Mouse (Mus musculus): Measurements from ENCODE around the gene Gpx5. TPM values are rescaled to one million over a fixed set of nuclear protein-coding genes. Genes with fewer than 3 reads are reported as not detected.

The Gpx5 gene
- 1.5 and 7.6 TPM in 2 replicates for polyA plus RNA-seq (2012; rRNA removed; ENCODE audit: low replicate concordance)

DNA sequence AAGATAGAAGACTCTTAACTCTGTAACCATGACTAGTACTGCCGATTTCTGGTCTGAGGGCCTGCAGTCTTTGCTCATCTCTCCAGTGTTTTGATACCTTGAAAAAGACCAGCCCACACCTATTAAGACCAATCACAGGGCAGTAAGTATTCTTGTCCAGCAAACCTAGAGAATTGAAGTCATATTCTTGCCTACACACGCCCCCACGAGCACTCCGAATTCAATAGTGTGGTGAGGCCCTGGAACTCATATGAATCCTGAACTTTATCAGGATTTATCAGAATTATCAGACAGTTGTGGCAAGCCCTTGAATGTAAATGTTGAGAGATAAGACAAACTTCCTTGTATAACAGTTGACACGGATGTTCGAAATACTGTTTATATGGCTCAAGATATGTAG lies at the start of gene Gpx5:
Gpx5 (minus strand) TSS at position 101 of the 400 bp plus-strand sequence.

DNA sequence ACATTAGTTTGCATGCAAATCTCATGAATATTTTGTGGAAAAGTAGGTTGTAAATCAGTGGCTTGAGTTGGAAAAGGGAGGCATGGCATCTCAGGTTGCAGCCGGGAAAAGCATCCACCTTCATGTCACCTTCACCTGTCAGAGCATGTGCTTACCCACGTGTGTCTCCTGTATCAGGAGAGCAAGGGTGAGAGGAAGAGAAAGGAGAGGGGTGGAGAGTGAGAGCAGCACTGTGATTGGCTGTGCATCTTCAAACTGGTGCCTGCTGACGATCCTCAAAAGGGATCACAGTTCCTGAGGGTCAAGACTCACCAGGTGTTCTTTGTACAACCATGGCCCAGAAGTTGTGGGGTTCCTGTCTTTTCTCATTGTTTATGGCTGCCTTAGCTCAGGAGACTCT lies 19.4 kb upstream of the Gpx5 start, which contains the start of gene Gpx6:
Gpx6 (plus strand) TSS at position 200 of the 400 bp plus-strand sequence.

Other genes with a start within 250 kb of the Gpx5 start
- gene Olfr1370, start 217.8 kb downstream of the Gpx5 start, polyA plus RNA-seq (2012; rRNA removed; ENCODE audit: low replicate concordance), result not detected in 2 replicates
- gene Olfr1369-ps1, start 181.2 kb downstream of the Gpx5 start, polyA plus RNA-seq (2012; rRNA removed; ENCODE audit: low replicate concordance), result not detected in 2 replicates
- not detected in 2 replicates for gene Olfr263, start 163.1 kb downstream of the Gpx5 start, polyA plus RNA-seq (2012; rRNA removed; ENCODE audit: low replicate concordance)
- not detected in 2 replicates for gene Olfr1368, start 146.9 kb downstream of the Gpx5 start, polyA plus RNA-seq (2012; rRNA removed; ENCODE audit: low replicate concordance)
- 22.1 and 55.9 TPM in 2 replicates for gene Trim27, start 113.3 kb downstream of the Gpx5 start, polyA plus RNA-seq (2012; rRNA removed; ENCODE audit: low replicate concordance)
- not detected in 2 replicates for gene Gpx6, start 19.4 kb upstream of the Gpx5 start, polyA plus RNA-seq (2012; rRNA removed; ENCODE audit: low replicate concordance)
- gene Olfr1367, start 54.2 kb upstream of the Gpx5 start, polyA plus RNA-seq (2012; rRNA removed; ENCODE audit: low replicate concordance), result not detected in 2 replicates
- 2.0 and 2.8 TPM in 2 replicates for gene Zscan12, start 70.1 kb upstream of the Gpx5 start, polyA plus RNA-seq (2012; rRNA removed; ENCODE audit: low replicate concordance)
- gene Zkscan3, start 110.0 kb upstream of the Gpx5 start, polyA plus RNA-seq (2012; rRNA removed; ENCODE audit: low replicate concordance), result 30.6 and 33.3 TPM in 2 replicates
- gene Pgbd1, start 148.3 kb upstream of the Gpx5 start, polyA plus RNA-seq (2012; rRNA removed; ENCODE audit: low replicate concordance), result 0.10 and 0.62 TPM in 2 replicates
- gene Zscan26, start 161.0 kb upstream of the Gpx5 start, polyA plus RNA-seq (2012; rRNA removed; ENCODE audit: low replicate concordance), result 24.0 and 27.9 TPM in 2 replicates
- 0.72 and 1.1 TPM in 2 replicates for gene Nkapl, start 175.8 kb upstream of the Gpx5 start, polyA plus RNA-seq (2012; rRNA removed; ENCODE audit: low replicate concordance)
- 2.1 and 2.2 TPM in 2 replicates for gene Zkscan4, start 186.2 kb upstream of the Gpx5 start, polyA plus RNA-seq (2012; rRNA removed; ENCODE audit: low replicate concordance)
- gene Gm10065, start 186.7 kb upstream of the Gpx5 start, polyA plus RNA-seq (2012; rRNA removed; ENCODE audit: low replicate concordance), result not detected in 2 replicates
- 0.24 and 0.27 TPM in 2 replicates for gene AK157302, start 202.5 kb upstream of the Gpx5 start, polyA plus RNA-seq (2012; rRNA removed; ENCODE audit: low replicate concordance)
- gene Gm11273, start 208.7 kb upstream of the Gpx5 start, polyA plus RNA-seq (2012; rRNA removed; ENCODE audit: low replicate concordance), result 17.1 and 26.1 TPM in 2 replicates
- gene Zkscan8, start 238.4 kb upstream of the Gpx5 start, polyA plus RNA-seq (2012; rRNA removed; ENCODE audit: low replicate concordance), result 4.9 and 7.2 TPM in 2 replicates